Mouse (Mus musculus) liver, embryonic 12.5 days (tissue): Measurements from ENCODE around the gene Dgcr6. TPM values are rescaled to one million over a fixed set of nuclear protein-coding genes. Genes with fewer than 3 reads are reported as not detected.
"Not testable (repeated sequence)": the region's sequence is repeated elsewhere in the genome, so short reads cannot be mapped to it uniquely, and the experiment has no call there.

Experiments used
- ATAC-seq: fragments of 200-750 bp; cut with Nextera tagmentation; 2 replicates; pipeline ENCODE4 v1.8.0; 2017; ENCODE audit warnings: moderate number of reproducible peaks, mild to moderate bottlenecking, moderate library complexity
- H3K27ac ChIP-seq: fragments of 300-500 bp; sonication (generic); 2 replicates; pipeline ENCODE4 v1.5.1; 2016; ENCODE audit warnings: mild to moderate bottlenecking
- H3K27me3 ChIP-seq: fragments of 300-500 bp; sonication (generic); replicated peaks from 2 replicates; pipeline ENCODE4 v1.6.1; 2016; ENCODE audit warnings: mild to moderate bottlenecking, moderate library complexity
- H3K36me3 ChIP-seq: fragments of 300-500 bp; sonication (generic); 2 replicates; pipeline ENCODE4 v1.6.1; 2016; ENCODE audit warnings: mild to moderate bottlenecking, moderate library complexity
- H3K4me1 ChIP-seq: fragments of 300-500 bp; sonication (generic); 2 replicates; pipeline ENCODE4 v1.6.1; 2016
- H3K4me2 ChIP-seq: fragments of 300-500 bp; sonication (generic); 2 replicates; pipeline ENCODE4 v1.6.1; 2016; ENCODE audit warnings: mild to moderate bottlenecking, moderate library complexity
- H3K4me3 ChIP-seq: fragments of 300-500 bp; sonication (generic); 2 replicates; pipeline ENCODE4 v1.5.1; 2016; ENCODE audit warnings: mild to moderate bottlenecking, moderate library complexity
- H3K9ac ChIP-seq: fragments of 300-500 bp; sonication (generic); 2 replicates; pipeline ENCODE4 v1.6.1; 2016; ENCODE audit warnings: mild to moderate bottlenecking, moderate library complexity
- H3K9me3 ChIP-seq: fragments of 300-500 bp; sonication (generic); replicated peaks from 2 replicates; pipeline ENCODE4 v1.6.1; 2016; ENCODE audit warnings: mild to moderate bottlenecking, moderate library complexity
- WGBS: fragments of 180-500 bp; shearing (Covaris S2); methylation state at CpG from one replicate; pipeline ENCODE4 v1.1.7; 2016; ENCODE audit not compliant: insufficient replicate concordance; 5-methylcytosine and 5-hydroxymethylcytosine counted together
- polyA plus RNA-seq: library from polyadenylated mRNA; unstranded; fragments of >200 nt; fragmentation: Nextera tagmentation; extraction: Ambion mirVana; gene quantifications from 2 replicates; pipeline ENCODE4 v1.2.1, GENCODE M21; 2016

Gene Dgcr6
- polyA plus RNA-seq = 40.4 and 40.5 TPM in 2 replicates

DNA sequence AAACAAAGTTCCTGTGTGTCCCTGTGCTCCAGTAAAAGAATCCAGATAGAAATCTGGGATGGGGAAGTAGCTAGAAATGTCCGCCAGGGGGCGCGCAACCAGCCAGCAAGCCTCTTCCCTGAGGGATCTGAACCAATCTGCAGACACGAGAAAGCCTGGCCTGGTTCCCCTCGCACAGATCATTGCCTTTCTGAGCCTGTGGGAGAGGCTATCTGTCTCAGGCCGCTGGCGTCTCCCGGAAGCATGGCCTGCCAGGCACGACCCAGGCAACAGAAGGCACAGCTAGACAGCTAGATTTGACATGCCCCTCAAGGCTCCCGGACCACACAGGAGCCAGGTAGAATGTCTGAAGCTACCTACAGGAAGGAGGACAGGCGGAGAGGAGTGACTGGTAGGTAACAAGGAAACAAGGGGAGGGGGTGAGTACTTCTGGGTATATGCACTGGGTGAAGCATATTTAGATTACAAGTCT, at the start of gene Dgcr6:
Gene Dgcr6, plus strand, starts transcription at position 130 of the 472 bp plus-strand sequence.
- ATAC-seq = peak; percentile 52; the same call in 1 of the 2 replicates
- no peak within 1 kb of the TSS for H3K4me2 ChIP-seq
- no peak within 1 kb of the TSS for H3K27ac ChIP-seq
- H3K27me3 ChIP-seq = 0 out of 2 replicates have a peak, but pooled peaks cover 19% of the 10 kb centered on the region
- H3K36me3 ChIP-seq = no peaks in the 10 kb centered on the region
- no peaks in the 10 kb centered on the region for H3K9me3 ChIP-seq
- H3K4me3 ChIP-seq = no peak within 1 kb of the TSS
- H3K9ac ChIP-seq = no peak within 1 kb of the TSS
- WGBS = 12% methylated on average over 11 of the region's 11 CpGs
- H3K4me1 ChIP-seq = no peaks in the 10 kb centered on the region

DNA sequence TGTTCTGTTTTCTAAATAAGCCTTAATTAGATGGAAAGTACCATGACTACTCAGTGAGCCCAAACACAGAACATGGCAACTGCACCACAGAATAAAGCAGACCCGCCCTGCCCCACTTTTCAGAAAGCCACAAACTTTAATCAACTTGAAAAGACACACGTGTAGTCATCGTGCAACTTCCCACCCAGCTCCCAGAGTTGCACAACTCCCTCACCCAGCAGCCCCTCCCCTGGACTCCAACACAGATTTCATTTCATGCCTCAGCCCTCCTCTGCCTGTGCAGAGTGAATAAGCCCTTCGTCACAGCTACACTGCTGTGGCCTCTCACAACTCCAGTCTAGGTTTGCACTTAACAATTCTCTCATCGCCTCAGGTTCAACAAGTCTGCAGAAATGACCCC, 48.1 kb upstream of the Dgcr6 start:
- no peak overlapping the region for H3K4me3 ChIP-seq
- H3K4me2 ChIP-seq = no peak overlapping the region
- no peak overlapping the region for H3K9ac ChIP-seq
- H3K36me3 ChIP-seq = no peaks in the 10 kb centered on the region
- H3K27me3 ChIP-seq = no peaks in the 10 kb centered on the region; the same call in 1 of the 2 replicates
- no peaks in the 10 kb centered on the region for H3K4me1 ChIP-seq
- WGBS = 47% methylated on average over 5 of the region's 5 CpGs
- no peak overlapping the region for H3K27ac ChIP-seq
- ATAC-seq = no peak
- H3K9me3 ChIP-seq = no peaks in the 10 kb centered on the region

DNA sequence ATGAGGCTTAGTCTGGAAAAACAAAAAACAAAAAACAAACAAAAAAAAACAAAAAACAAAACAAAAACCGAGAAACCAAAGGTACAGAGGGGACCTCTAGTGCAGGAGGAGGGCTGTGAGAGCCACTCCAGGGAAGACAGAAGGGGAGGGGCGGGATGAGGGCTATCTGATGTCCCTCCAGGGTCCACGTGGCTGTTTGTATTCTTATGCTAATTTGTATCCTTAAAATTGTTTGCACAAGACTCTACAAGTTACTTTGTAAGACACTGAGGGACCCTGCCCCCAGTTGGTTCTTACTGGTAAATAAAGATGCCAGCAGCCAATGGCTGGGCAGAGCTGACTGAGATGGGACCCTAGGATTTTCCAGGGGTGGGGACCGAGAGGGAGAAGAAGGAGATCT, 45.6 kb upstream of the Dgcr6 start:
- Histone ChIP-seq H3K9ac (no peak overlapping the region), H3K36me3 (no peaks in the 10 kb centered on the region), H3K4me2 (no peak overlapping the region), H3K4me1 (no peaks in the 10 kb centered on the region), H3K27me3 (no peaks in the 10 kb centered on the region; the same call in 1 of the 2 replicates), H3K27ac (no peak overlapping the region), H3K4me3 (no peak overlapping the region), H3K9me3 (no peaks in the 10 kb centered on the region)
- no peak for ATAC-seq
- WGBS = 37% methylated on average over 4 of the region's 4 CpGs

DNA sequence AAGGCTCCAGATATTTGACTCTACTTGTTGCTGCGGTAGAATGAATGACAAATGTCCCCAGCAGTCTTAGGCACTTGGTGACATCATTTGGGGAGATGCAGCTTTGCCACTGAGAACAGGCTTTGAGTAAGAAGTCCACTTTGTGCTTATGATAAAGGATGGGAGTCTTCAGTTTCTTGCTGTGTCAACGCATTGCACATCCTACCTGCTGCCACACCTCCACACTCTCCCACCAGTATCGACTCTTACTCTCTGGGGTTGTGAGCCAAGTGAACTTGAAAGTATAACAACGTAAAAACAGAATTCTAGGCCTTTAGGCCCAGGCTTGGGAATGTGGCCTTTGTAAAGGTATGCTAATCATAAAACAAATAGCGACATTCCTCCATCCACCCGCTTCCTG, 41.6 kb upstream of the Dgcr6 start:
- 56% methylated on average over 6 of the region's 6 CpGs for WGBS
- Histone ChIP-seq H3K27me3 (no peaks in the 10 kb centered on the region; the same call in 1 of the 2 replicates), H3K4me2 (no peak overlapping the region), H3K4me1 (no peaks in the 10 kb centered on the region), H3K36me3 (no peaks in the 10 kb centered on the region), H3K4me3 (no peak overlapping the region), H3K27ac (no peak overlapping the region), H3K9me3 (no peaks in the 10 kb centered on the region), H3K9ac (no peak overlapping the region)
- no peak for ATAC-seq

DNA sequence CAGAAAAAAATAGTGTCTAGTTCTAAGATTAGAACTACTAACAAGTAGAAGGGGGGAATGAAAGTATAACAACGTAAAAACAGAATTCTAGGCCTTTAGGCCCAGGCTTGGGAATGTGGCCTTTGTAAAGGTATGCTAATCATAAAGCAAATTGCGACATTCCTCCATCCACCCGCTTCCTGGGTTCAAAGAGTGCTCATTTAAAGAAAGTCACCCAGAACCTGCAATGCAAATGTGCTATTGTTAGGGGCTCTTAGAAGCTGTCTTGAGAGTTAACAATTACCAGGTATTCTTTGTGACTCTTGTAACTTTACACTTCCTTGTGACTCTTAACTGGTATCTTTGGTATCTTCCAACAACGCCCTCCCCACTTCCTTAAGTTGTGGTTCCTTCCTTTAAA, 36.2 kb upstream of the Dgcr6 start:
- H3K27ac ChIP-seq, H3K9ac ChIP-seq, H3K9me3 ChIP-seq, H3K27me3 ChIP-seq, H3K36me3 ChIP-seq, H3K4me2 ChIP-seq, H3K4me1 ChIP-seq, H3K4me3 ChIP-seq, ATAC-seq: not testable (repeated sequence)
- 51% methylated on average over 4 of the region's 4 CpGs for WGBS

DNA sequence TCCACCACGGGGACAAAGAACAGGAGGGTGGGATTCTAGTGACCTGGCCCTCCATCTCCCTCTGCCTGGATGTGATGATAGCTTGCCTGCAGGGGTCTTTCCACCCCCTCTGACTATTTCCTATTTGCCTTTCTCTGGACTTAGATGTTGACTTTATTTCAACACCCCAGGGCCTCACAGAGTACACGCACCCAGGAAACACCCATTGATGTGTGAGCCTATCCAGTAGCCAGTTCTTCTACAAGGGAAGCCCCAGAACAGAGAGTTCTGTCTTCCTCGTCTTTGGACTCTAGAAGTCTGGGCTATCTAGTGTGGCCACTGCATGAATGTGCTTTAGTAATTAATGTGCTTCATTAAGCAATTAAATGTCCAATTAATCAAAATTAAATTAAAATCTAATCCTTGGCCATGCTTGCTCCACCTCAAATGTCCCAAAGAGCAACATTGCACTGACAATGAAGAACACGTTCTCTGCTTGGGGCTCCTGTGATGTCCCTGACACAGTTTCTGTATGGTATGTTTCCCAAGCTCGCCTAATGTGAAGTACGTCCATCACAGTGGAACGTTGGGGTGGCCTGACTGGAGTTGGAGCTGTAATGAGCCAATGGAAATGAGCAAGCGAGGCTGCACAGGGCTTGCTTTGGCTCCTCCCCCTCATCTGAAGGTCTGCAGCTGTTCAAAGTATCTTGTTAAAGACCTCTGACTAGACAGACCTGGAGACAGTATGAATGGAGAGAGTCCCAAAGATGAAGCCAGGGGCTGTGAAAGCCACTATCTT, 29.7 kb upstream of the Dgcr6 start:
- ATAC-seq = peak; percentile 24; the same call in 1 of the 2 replicates
- no peaks in the 10 kb centered on the region for H3K4me1 ChIP-seq
- no peaks in the 10 kb centered on the region for H3K9me3 ChIP-seq
- no peaks in the 10 kb centered on the region for H3K36me3 ChIP-seq
- no peak overlapping the region for H3K27ac ChIP-seq
- no peak overlapping the region for H3K9ac ChIP-seq
- H3K4me3 ChIP-seq = no peak overlapping the region
- 57% methylated on average over 8 of the region's 8 CpGs for WGBS
- H3K27me3 ChIP-seq = no peaks in the 10 kb centered on the region
- H3K4me2 ChIP-seq = no peak overlapping the region

DNA sequence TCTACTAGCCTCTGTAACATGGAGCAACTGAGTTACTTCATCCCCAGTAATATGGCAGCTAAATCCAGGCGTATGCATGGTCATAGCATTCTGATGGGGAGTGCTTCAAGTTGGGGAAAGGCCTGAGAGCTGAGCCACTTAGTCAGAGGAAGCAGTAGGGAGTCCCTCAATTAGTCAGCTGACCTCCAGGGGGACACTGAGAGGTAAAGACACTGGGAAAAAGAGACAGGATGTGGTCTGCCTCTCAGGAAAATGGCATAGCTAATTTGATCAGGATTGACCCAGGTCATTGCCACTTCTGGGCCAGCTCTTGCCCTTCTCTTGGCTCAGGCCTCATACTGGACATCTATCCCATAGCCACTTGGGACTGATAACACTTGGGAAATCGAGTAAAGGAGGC, 25.3 kb upstream of the Dgcr6 start:
- Histone ChIP-seq H3K4me1 (no peaks in the 10 kb centered on the region), H3K36me3 (no peaks in the 10 kb centered on the region), H3K4me2 (no peak overlapping the region), H3K4me3 (no peak overlapping the region), H3K27me3 (0 out of 2 replicates have a peak, but pooled peaks cover 4% of the 10 kb centered on the region), H3K9ac (no peak overlapping the region), H3K27ac (no peak overlapping the region), H3K9me3 (no peaks in the 10 kb centered on the region)
- 57% methylated on average over 2 of the region's 2 CpGs for WGBS
- ATAC-seq = no peak

DNA sequence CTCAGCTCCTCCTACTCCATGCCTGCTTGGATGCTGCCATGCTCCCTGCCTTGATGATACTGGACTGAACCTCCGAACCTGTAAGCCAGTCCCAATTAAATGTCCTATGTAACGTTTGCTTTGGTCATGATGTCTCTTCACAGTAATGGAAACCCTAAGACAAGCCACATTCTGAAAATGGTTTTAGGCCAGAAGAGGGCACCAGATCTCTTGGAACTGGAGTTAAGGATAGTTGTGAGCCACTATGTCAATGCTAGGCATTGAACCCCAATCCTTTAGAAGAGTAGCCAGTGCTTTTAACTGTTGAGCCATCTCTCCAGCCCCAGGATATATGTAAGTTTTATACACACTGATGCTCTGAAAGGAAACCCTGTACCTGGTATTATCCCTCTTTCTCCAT, 20.9 kb upstream of the Dgcr6 start:
- 40% methylated on average over 2 of the region's 2 CpGs for WGBS
- Histone ChIP-seq H3K4me1 (peaks cover 7% of the 10 kb centered on the region; the same call in 1 of the 2 replicates), H3K9me3 (no peaks in the 10 kb centered on the region), H3K4me3 (no peak overlapping the region), H3K27me3 (peaks cover 12% of the 10 kb centered on the region; the same call in 1 of the 2 replicates), H3K27ac (no peak overlapping the region), H3K36me3 (no peaks in the 10 kb centered on the region), H3K9ac (no peak overlapping the region), H3K4me2 (no peak overlapping the region)
- no peak for ATAC-seq

DNA sequence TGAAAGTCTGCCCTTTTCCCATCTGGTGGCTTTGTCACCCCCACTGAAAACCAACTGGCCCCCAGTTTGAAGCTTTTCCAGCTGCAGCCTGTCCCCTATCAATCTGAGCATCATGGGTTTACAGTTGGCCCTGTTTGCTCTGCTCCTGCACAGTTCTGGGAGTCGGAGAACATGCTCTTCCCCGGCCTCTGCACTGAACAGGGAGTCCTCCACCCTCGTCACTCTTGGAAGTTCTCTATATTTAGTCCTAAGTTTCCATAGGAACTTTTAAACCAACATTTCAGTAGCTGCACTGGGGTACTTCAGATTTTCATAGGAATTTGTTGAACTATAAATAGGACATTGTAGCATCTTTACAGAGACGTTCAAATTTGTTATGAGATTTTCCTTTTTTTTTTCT, 19.4 kb upstream of the Dgcr6 start:
- H3K4me3 ChIP-seq = no peak overlapping the region
- no peak for ATAC-seq
- H3K9me3 ChIP-seq = no peaks in the 10 kb centered on the region
- 59% methylated on average over 4 of the region's 4 CpGs for WGBS
- no peaks in the 10 kb centered on the region for H3K36me3 ChIP-seq
- H3K27me3 ChIP-seq = peaks cover 25% of the 10 kb centered on the region; the same call in 1 of the 2 replicates
- peaks cover 9% of the 10 kb centered on the region; the same call in 1 of the 2 replicates for H3K4me1 ChIP-seq
- H3K4me2 ChIP-seq = no peak overlapping the region
- H3K9ac ChIP-seq = no peak overlapping the region
- H3K27ac ChIP-seq = no peak overlapping the region

DNA sequence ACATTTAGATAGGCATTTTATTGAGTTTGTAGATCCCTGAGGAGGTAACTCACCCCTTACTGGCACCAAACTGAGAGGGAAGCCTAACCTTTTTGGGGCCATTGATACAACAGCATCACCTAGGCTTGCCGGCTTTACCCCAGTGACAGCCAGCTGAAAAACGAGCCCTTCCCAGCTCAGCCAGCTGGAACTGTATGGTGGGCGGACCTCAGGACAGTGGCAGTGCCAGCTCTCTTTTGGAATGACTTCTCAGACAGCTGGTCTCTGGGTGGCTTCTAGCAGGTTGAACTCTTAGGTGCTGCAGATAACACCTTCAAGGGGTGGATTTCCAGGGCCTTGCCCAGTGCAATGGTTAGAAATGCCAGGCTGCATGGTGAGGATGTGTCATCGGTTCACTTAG, 18.4 kb upstream of the Dgcr6 start:
- Histone ChIP-seq H3K36me3 (no peaks in the 10 kb centered on the region), H3K4me1 (peaks cover 9% of the 10 kb centered on the region; the same call in 1 of the 2 replicates), H3K4me2 (no peak overlapping the region), H3K9ac (no peak overlapping the region), H3K9me3 (no peaks in the 10 kb centered on the region), H3K27ac (no peak overlapping the region), H3K4me3 (no peak overlapping the region), H3K27me3 (peaks cover 27% of the 10 kb centered on the region; the same call in 1 of the 2 replicates)
- ATAC-seq = no peak
- WGBS = 55% methylated on average over 4 of the region's 4 CpGs

DNA sequence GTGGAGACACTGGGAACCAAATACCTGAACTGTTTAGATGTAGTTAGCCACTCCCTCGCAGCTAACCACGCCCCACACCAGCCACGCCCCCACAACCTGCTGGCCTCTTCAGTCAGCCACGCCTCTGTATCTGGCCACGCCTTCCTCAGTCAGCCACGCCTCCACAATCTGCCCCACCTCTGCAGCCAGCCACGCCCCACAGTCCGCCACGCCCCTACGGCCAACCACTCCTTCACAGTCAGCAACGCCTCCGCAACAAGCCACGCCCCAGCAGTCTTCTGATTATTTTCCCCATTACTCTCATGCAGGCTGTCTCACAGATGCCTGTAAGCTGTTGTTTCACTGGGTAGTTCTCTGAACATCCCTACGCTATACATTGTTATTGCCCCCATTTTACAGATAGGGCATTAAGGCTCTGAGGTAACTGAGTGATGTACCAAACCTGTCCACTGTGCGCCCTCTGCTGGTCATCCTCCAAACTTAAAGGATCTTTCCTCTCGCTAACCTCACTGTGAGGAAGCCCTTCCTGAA, 16.2 kb upstream of the Dgcr6 start:
- peaks cover 9% of the 10 kb centered on the region; the same call in 1 of the 2 replicates for H3K4me1 ChIP-seq
- peak overlapping the region; percentile 1; the same call in 1 of the 2 replicates for H3K4me2 ChIP-seq
- H3K27me3 ChIP-seq = peaks cover 33% of the 10 kb centered on the region; the same call in 1 of the 2 replicates
- no peak overlapping the region for H3K9ac ChIP-seq
- no peaks in the 10 kb centered on the region for H3K36me3 ChIP-seq
- WGBS = 12% methylated on average over 16 of the region's 16 CpGs
- no peak overlapping the region for H3K27ac ChIP-seq
- ATAC-seq = peak; percentile 82
- H3K9me3 ChIP-seq = no peaks in the 10 kb centered on the region
- H3K4me3 ChIP-seq = no peak overlapping the region

DNA sequence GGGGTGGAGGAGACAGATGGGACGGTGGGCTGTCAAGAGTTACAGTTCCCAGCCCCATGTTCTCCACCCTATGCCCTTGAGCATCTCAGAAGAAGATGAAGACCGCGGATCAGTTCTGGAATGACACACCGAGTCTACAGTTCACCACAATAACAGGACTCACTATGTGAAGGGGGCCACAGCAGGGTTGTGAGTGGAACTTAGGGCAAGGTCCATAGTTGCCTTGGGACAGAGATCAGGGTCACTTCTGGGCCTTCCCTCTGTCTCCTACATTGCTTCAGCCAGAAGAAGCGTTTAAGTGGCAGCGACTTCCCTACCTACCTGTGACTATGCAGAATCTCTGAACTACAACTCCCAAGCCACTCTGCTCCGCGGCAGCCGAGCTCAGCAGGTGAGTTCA, 15.6 kb upstream of the Dgcr6 start:
- ATAC-seq = peak; percentile 21; the same call in 1 of the 2 replicates
- WGBS = 39% methylated on average over 9 of the region's 9 CpGs
- H3K27me3 ChIP-seq = peaks cover 33% of the 10 kb centered on the region; the same call in 1 of the 2 replicates
- no peaks in the 10 kb centered on the region for H3K9me3 ChIP-seq
- H3K4me3 ChIP-seq = no peak overlapping the region
- no peak overlapping the region for H3K9ac ChIP-seq
- 0 out of 2 replicates have a peak overlapping the region, but pooled peaks have one; percentile 1 for H3K4me2 ChIP-seq
- no peaks in the 10 kb centered on the region for H3K36me3 ChIP-seq
- no peak overlapping the region for H3K27ac ChIP-seq
- H3K4me1 ChIP-seq = peaks cover 9% of the 10 kb centered on the region; the same call in 1 of the 2 replicates
